Mouse (Mus musculus) B cell, adult 67 days (primary cell): ENCODE data around the gene Rplp0. TPM values are rescaled to one million over a fixed set of nuclear protein-coding genes. Genes with fewer than 3 reads are reported as not detected.

Experiments used
- total RNA-seq, 2 experiments: library from RNA; stranded (reverse); gene quantifications; 4 replicates each; pipeline ENCODE4 v1.2.4; 2023

The Rplp0 gene
- 1,000 to 10,000 TPM; 1,374 to 1,413 TPM for total RNA-seq

GRCm38 (mm10) chr5:115559237-115560101, at the start of gene Rplp0:
Gene Rplp0 (plus strand): TSS chr5:115559467.

GRCm38 (mm10) chr5:115564737-115565393, 5.6 kb downstream of the Rplp0 start, which contains the start of gene Gcn1l1:
Gene Gcn1l1 (plus strand): TSS chr5:115565254.

Other genes with a start within 250 kb of the Rplp0 start
- 10 to 100 TPM; 69.6 to 71.0 TPM for gene Srsf9, start 232.3 kb upstream of the Rplp0 start, total RNA-seq
- 10 to 100 TPM; 13.0 to 13.1 TPM for gene Gatc, start 218.3 kb upstream of the Rplp0 start, total RNA-seq
- 10 to 100 TPM; 24.3 to 26.9 TPM for gene Triap1, start 218.2 kb upstream of the Rplp0 start, total RNA-seq
- gene Cox6a1, start 210.5 kb upstream of the Rplp0 start, total RNA-seq: 100 to 1,000 TPM; 199 to 204 TPM
- gene Msi1, start 129.9 kb upstream of the Rplp0 start, total RNA-seq: not detected
- not detected for gene Pla2g1b, start 93.2 kb upstream of the Rplp0 start, total RNA-seq
- 10 to 100 TPM; 19.4 to 21.5 TPM for gene Sirt4, start 74.7 kb upstream of the Rplp0 start, total RNA-seq
- gene Pxn, start 52.8 kb upstream of the Rplp0 start, total RNA-seq: 10 to 100 TPM; 73.5 to 97.2 TPM
- 100 to 1,000 TPM; 108 to 112 TPM for gene Gcn1l1, start 5.8 kb downstream of the Rplp0 start, total RNA-seq
- gene Rab35, start 72.4 kb downstream of the Rplp0 start, total RNA-seq: 10 to 100 TPM; 61.3 to 69.9 TPM
- 1 to 10 TPM; 3.4 to 5.1 TPM for gene Bicdl1, start 172.2 kb downstream of the Rplp0 start, total RNA-seq